Mouse (Mus musculus) retina, postnatal 1 day (tissue): ENCODE measurements at regions not wholly inside any gene's neighbourhood (a gene's known extent, or its start where the extent isn't known, plus 50 kb on each side); places are given as distances from the start of the nearest gene placed in this dataset.
A peak's percentile ranks its signal among the peaks of the same experiment; 100 is the strongest.

Experiments
- DNase-seq: peaks from one replicate; pipeline ENCODE4 v3.0.0-alpha.2; 2012

DNA sequence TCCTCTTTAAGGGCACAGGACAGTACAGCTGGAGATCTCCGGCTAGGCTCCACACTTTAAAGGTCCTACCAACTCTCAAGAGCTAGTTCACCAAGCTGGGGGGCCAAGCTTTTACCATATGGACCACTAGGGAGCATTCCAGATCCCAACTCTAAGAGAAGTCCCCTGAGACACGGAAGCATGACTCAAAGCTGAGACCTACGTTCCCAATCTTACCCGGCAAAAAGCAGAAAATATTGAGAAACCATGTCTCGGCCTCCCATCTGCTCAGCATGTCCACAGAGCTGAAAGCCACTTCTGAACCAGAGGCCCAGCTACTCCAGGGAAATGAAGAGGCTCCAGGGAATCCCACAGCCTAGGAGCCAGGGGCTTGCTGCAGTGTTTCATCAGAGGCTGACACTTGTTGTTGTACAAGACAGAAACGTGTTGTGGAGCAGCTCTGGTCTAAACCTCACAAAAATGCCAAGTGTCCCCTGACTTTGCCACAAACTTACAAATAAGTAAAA is 194.6 kb upstream of the Jarid2 start:
- DNase-seq: no peak

DNA sequence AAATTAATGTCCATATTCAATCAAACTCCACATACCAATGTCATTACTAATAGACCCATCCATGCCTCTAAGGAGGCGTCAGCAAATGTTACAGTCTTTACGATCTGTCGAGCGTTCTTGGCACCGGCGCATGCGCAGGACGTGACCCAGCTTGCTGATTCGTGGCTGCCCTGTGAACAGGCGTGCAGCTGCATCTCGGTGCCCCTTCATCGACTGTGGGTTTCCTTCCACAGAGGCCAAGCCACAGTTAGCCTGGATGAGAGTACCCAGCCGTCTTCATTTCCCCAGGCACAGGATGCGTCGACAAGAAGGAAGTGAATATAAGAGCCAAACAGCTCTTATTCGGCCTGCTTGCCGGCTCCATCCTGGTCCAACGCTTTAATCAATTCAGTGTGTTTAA is 193.8 kb upstream of the Jarid2 start:
- DNase-seq: no peak

DNA sequence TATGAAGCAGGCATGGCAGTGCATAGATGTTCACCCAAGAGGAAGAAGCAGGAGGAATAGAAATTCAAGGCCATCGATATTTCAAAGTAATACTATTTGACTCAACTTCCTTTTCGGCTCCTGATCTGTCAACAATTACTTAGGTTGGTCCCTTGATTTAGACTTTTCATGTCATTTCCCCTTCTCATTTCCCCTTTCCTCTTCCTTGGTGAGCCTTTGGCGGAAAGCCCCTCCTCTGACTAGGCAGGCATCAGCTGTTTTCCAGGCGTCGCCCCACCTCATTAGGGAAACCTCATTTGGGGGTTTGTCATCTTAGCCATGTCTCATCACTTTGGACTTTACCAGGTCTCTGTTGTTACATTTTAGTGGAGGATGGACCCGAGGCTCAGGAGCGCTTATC is 191.0 kb upstream of the Jarid2 start:
- no peak for DNase-seq

DNA sequence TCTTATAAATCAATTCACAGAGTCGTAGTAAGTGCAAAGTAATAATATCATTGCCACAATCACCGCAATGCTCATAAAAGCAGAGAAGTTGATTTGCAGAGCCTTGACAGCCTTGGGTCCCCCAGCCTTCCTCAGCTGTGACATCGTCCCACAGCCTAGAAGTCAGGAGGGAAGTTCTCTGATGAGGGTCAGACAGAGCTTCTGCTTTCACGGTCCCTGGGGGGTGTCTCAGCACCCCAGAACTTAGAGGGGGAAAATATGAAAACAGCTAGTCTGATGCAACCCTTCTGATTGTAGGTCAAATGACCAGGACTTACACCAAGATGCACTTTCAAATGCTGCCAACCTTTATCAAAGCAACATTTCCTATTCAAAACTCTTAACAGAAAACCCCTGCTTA is 188.9 kb upstream of the Jarid2 start:
- DNase-seq: no peak

DNA sequence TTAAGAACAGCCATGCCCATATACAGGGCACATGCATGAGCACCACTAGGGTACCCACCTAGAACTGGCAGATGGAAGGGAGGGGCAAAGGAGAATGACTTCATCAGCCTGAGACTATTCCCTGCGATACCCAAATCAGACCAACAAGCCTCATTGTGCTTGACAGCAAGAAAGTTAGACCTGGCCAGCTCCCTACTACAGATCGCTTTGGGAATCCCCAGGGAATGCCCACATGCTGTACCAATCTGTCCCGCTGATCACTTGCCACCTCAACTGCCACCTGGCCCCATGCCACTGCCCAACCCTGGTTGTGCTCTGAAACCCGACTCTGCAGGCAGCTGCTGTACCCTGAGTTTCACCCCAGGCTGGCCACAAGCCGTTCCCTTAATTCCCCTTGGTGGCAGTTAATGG is 188.0 kb upstream of the Jarid2 start:
- peak; percentile 47 for DNase-seq

DNA sequence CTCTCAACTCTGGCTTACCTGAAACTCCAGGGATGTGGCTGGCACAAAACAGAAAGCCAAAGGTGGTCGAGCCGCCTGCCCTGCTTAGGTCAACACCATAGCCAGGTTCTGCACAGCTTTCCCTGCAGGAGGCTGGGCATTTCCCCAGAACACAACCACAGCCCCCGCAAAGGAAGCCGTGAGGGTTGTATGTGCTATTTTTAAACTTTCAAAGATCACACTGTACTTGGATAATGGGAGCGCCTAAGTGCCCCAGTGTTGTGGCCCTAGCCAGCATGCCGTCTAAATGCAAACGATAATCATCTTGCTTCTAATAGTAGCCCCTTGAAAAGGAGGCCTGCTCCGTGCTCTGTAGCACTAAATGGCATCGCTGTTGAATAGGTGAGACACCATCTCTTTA is 184.5 kb upstream of the Jarid2 start:
- DNase-seq: no peak

DNA sequence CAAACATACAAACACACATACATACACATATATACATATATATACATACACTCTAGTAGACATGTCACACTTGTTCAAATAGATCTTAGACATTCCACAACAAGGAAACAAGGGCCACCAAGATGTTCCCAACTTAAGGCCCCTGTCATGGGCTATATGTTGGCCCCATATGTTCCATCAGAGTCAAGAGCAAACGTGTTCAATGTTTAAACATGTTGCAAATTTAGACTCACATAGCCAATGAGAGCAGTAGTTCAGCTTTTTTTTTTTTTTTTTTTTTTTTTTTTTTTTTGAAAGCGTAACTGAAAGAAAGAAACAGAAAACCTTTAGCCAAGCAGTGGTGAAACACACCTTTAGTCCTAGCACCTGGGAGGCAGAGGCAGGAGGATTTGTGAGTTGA is 183.0 kb upstream of the Jarid2 start:
- DNase-seq: no peak

DNA sequence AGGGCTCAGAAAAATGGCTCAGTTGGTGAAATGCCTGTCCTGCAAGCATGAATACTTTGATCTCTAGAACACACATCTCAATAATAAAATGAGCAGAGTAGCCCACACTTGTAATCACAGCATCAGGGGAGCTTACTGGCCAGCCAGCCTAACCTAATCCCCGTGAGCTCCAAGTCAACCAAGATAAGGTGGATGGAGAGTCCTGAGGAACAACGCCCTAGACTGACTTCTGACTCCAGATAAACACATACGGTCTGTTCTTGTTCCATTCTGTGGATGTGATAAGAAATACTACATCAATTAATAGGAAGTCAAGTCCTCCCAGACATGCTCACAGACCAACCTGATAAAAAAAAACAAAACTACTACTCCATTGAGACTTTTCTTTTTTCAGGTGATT is 180.4 kb upstream of the Jarid2 start:
- no peak for DNase-seq

DNA sequence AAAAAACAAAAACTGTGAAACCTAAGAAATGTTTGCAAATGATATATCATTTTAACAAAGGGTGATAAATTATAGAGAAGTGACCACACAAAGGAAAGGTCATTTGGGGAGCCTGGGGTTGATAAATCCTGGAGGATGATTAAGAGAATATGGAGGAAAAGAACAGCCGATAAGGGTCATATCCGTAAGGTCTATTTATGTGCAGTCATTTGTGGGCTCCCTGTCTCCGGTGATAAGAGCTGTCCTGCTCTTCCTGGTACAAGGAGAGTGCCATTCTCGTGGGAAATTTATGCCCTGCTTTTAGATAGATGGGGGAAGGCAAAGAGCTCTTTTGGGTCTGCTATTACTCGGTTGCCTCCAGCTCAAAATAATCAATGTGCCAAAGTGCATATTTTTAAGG is 175.9 kb upstream of the Jarid2 start:
- no peak for DNase-seq

DNA sequence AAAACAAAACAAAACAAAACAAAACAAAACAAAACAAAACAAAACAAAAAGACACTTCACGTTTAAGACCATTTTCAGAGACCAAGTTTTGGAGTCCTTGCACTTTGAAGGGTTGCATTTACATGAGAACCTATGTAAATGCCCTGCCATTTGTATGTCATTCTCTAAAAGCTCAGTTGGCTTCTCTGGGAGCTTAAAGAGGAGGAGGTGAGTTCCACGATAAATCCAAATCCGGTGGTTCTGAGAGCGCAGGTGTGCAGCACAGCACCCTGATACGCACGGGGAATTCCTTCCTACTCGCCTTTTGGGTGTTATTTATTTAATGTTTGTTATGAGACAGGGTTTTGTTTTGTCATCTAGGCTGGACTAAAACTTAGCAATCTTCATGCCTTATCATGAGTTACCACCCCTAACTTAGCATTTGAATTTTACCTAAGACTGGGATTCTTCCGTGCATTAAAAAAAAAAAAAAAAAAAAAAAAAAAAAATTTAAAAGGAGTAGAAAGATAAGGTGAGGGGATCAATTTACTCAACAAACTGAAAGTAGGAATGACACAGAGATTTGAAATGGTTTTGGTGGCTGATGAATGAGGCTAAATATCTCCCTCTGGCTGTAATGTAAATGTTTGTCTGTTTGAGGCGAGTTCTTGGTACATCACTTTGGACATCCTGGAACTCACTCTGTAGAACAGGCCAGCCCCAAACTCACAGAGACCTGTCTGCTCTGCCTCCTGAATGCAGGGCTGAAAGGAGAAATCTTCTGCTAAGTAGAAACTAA is 174.4 kb upstream of the Jarid2 start:
- DNase-seq: no peak

DNA sequence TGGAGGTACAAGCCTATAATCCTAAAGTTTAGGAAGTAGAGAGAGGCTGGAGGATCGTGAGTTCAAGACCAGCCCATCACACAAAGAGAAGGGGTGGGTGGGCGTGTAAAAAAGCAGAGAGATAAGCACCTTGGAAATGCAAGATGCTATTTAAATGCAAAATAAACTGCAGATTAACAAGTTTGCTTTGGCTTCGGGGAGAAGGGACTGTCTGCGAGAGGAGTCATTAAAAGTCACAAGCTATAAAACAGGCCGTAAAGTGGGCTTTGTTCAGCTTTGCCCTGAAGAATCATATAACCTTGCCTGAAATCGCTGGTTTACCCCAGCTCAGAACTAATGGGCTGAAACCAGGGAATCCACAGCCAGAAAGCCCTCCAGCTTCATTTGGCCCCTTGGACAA is 173.3 kb upstream of the Jarid2 start:
- no peak for DNase-seq

DNA sequence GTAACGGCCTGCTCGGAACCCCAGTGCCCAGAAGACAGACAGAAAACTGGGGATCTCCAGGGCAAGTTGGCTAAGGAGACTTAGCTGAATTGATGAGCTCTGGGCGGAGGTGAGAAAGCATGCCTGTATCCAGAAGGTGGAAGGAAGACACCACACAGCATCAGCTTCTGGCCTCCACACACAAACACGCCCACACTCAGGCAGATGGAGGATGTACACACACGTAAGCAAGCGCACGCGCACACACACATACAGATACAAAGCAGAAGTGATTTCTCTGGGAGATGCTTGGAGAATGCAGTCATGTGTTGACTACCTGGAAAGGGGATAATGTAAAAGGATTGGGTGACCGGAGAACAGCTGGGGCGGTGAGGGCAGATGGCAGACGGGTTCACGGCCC is 171.2 kb upstream of the Jarid2 start:
- DNase-seq: no peak

DNA sequence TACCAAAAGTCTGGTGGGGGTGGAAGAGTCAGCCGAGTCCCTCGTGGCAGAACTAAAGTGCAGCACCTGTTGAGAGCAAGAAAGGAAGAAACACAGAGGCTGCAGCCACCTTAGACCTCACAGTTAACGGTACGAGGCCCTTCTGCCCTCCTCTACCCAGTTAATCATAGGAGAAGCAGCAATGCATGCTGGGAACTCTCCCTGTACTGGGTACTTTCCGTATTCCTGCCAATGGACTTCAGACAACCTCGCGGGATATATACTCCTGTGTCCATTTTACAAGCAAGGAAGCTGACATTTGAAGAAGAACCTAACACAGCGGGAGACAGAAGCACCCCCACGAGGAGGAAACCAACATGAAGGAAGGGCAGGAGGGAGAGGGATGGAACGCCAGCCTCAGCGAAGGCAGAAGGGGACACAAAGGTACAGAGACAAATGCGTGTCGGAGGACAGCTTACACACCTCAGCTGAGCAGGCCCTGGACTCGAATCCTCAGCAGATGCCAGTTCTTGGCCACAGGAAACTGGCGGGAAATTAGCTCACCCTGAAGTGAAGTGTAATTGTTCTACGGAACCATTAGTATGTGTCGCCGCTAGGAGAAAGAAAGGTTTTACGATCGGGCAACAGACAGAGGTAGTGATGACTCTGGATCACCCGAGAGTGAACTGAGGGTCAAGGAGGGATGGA is 170.6 kb upstream of the Jarid2 start:
- no peak for DNase-seq

DNA sequence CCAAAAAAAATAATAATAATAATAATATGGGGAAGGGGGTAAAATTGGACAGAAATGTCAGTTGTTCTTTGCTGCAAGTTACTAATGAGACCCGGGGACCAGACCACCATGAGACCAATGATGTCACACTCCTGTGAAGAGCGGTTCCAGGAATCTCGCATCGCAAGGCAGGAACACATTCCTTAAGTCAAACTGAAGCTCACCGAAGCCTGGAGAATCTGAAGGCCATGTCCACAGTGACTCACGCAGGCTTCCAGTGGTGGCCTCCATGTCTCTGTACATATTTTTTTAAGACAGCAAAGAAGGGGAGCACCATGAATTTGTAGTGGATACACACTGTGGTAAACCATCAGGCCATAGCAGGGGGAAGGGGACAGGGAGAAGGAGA is 170.1 kb upstream of the Jarid2 start:
- no peak for DNase-seq

DNA sequence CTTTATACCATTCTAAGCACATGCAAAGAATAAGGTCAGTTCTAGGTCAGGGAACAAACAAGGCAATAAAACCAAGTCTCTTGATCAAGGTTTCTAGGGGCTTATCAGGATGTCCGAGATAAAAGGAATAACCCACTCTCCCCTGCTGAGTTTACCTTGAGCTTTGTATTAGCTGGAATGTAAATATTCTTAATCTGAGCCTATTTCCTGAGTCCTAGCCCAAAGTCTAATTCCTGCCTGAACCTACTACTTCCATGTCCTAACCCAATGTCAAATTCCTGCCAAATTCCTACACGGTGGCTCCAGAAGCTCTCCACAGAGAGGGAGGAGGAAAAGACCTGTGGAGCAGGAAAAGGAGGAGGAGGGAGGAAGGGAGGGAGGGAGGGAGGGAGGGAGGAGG is 169.6 kb upstream of the Jarid2 start:
- no peak for DNase-seq

DNA sequence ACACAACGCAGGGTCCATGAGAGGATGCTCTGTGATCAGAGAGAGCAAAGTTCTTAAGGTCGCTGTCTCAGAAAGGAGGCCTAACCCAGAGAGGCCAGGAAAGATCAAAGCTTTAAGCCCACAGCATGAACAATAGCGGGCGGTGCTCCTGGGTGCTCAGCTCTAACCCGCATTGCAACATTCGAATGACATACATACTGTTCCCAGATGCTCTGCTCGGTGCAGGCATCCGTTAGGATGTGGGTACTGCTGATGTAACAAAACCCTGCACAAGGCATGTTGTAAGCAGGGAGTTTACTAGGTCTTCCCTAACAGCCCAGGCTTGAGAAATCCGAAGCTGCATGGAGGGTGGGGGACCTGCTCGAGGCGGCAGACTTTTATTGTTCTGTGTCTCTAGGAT is 164.6 kb upstream of the Jarid2 start:
- no peak for DNase-seq

DNA sequence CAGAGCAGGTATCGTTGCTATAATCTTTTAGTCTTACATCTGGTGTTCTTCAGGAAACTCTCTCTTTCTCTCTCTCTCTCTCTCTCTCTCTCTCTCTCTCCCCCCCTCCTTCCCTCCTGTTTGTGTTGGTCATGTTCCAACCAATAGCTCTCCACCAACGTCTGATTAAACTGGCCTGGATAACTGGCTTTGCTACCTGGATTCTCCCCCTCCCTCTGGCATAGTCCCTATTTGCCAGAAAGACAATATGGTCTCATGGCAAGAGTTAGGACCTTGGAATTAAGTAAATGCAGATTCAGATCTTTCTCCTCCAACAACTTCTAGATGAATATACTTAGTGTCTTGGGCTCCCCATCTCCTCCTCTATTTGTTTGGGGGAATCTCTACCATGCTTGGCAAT is 161.6 kb upstream of the Jarid2 start:
- DNase-seq: no peak

DNA sequence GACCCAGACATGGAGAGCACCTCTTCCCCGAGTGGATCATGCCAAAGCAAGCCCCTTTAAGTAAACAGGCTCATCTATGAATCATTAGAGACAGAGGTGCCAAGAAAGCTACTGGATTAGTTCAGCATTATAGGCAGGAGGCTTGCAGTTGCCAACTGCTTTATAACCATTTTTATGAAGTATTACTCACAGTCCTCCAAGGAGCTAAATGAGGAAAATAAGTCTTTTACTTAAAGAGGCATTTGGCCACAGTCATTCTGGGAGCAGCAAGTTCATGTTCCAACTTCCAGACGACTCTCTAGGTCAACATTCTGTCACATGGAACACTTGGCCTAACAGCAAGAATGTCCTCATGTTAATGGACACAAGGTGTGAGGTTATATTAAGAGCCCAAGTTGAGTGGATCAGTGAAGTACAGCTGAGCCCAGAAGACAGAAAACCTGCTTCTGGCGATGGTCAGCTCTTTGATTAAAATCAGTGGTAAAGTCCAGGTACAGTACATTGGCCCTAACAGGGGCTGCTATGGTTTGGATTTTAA is 160.0 kb upstream of the Jarid2 start:
- DNase-seq: no peak

DNA sequence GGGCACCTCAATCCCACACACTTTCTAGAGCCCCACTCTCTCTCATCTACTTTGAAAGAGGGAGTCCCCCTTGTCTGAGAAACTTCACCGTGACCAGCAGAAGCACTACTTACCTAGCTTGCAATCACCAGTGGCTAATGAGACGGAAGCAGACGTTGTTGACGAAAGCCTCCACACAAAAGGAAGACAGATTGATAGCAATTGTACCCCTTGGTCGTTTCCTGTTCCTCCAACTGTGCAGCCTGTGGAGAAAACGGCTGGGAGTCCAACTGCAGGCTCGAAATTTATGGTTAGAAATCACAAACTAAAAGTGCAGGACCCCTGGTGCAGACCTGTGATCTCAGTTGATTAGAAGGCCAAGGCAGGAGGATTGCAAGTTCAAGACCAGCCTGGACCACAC is 155.8 kb upstream of the Jarid2 start:
- DNase-seq: no peak

DNA sequence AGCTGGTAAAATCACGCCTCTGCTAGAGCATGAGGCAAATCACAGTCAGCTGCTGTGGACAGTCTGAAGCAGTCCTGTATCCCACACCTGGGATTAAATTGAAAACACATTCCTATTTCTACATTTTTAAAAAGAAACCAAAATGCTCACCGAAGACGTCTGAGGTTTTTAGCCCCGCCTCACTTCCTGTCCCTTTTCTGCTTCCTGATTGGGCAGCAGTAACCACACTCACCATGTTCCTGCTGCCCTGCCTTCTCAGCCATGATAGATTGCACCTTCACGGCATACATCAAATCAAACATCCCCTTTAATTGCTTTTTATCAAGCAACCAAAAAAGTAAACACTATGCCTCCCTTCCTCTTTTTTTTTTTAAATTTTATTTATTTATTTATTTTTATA is 150.1 kb upstream of the Jarid2 start:
- no peak for DNase-seq

DNA sequence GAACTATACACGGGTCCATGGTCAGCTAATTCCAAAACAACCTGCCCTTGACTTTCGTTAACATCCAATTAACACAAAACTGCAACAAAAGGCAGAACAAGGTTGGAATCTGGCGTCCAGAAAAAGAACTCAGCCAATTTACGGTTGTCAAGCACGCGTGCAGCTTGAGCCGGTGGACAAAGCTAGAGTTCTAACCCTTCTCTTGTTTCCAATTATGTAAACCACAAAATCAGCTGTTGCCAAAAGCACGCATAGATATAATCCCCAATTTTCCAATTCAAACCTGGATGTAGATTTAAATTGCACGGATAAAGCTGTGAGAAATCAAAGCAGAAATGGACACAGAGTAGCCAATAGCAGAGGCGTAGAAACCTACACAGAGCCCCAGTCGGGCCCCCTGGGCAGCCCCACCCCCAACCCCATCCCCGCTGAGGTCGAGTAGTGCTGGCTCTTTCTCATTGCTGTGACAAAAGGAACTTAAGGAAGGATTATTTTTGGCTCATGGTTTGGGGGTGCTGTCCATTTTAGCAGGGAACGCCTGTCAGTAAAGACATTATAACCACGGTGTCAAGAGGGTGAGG is 149.0 kb upstream of the Jarid2 start:
- no peak for DNase-seq

DNA sequence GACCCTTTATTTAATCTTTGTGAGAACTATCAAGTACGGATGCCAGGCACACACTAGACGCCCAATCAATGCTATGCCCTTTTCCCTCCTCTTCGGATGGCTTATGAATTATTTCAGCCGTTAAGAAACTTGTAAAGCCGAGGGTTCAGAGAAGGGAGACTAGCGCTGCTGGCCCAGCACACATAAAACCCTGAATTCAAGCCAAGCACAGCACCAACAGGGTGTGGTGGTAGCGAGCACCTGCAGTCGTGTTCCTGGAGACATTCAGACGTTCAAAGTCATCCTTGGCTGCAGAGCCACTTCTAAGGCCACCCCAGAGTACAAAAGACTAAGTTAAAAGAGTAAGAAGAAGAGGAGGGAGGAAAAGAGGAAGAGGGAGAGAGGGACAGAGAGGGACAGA is 148.5 kb upstream of the Jarid2 start:
- DNase-seq: no peak

DNA sequence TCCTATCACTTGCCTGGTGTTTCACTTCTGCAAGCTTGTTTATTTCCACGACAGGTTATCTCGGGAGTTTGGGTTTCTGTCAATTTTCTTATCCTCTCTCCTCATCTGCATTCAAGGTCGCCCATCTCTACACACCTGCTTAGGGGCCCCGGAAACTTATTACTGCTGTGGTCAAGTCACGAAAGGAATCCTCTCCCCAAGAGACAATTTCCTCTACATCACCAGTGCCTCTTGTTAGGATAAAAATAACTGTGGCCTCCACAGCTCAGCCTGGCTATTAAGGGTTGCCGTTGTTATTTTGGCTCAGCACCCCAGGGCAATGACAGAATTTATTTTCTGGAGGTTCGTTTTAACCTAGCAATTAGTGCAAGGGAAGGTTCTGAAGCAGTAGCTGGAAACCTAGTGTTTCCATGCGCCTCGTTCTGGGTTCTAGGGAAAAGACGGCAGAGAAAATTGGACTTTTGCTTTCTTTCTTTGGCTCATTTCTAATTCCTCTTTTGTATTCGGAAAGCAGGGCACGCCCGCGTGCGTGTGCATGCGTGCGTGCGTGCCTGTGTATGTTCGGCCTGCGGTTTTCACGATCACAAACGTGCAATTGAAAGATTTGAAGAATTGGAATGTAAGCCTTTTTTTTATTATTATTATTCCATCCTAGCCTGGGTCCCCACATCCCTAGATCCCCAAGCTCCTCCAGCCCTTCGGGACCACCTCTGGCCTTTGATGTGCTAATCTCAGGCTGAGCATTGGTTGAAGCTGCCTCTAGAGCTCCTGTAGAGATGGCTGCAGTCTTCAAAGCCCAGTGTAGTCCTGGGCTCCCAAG is 147.1 kb upstream of the Jarid2 start:
- DNase-seq: no peak
